Mouse (Mus musculus) small intestine, adult 2 months (tissue): ENCODE measurements around the gene Gins1. TPM values are rescaled to one million over a fixed set of nuclear protein-coding genes. Genes with fewer than 3 reads are reported as not detected.

Source experiments
- H3K27ac ChIP-seq: fragments of 200-500 bp; 2 replicates; pipeline ENCODE4 v1.5.1; 2012; ENCODE audit warnings: low read depth, low read length, control low read depth, inconsistent platforms; ENCODE audit not compliant: insufficient read depth
- H3K27me3 ChIP-seq: fragments of 200-500 bp; 2 replicates; pipeline ENCODE4 v1.6.1; 2012; ENCODE audit warnings: mild to moderate bottlenecking, moderate library complexity, low read length, inconsistent platforms; ENCODE audit not compliant: control insufficient read depth, insufficient read depth
- H3K36me3 ChIP-seq: fragments of 200-500 bp; 2 replicates; pipeline ENCODE4 v1.6.1; 2012; ENCODE audit warnings: mild to moderate bottlenecking, low read length, control low read depth, inconsistent platforms; ENCODE audit not compliant: control insufficient read depth, insufficient read depth
- H3K4me1 ChIP-seq: fragments of 200-500 bp; 2 replicates; pipeline ENCODE4 v1.6.1; 2012; ENCODE audit warnings: low read length, inconsistent platforms, mixed read lengths; ENCODE audit not compliant: control insufficient read depth, insufficient read depth, insufficient read length
- H3K4me3 ChIP-seq: fragments of 200-500 bp; 2 replicates; pipeline ENCODE4 v1.5.1; 2012; ENCODE audit warnings: low read depth, mild to moderate bottlenecking, control low read depth, inconsistent platforms, low read length, moderate library complexity
- CTCF ChIP-seq: fragments of 200-500 bp; IDR thresholded peaks from 2 replicates; pipeline ENCODE4 v1.5.1; 2012; ENCODE audit warnings: low read depth, mild to moderate bottlenecking, control low read depth, inconsistent platforms, low read length, moderate library complexity, mixed read lengths; ENCODE audit not compliant: insufficient replicate concordance, insufficient read length; ENCODE audit errors: extremely low read depth
- POLR2A ChIP-seq: fragments of 200-500 bp; IDR thresholded peaks from 2 replicates; pipeline ENCODE4 v1.6.1; 2012; ENCODE audit warnings: low read depth, mild to moderate bottlenecking, control low read depth, inconsistent platforms, low read length, moderate library complexity
- WGBS: fragments of 180-500 bp; shearing (Covaris S2); methylation state at CpG from one replicate; pipeline ENCODE4 v1.1.7; 2018; 5-methylcytosine and 5-hydroxymethylcytosine counted together
- polyA plus RNA-seq: library from polyadenylated mRNA; depleted of rRNA; stranded (reverse); fragments of >200 nt; gene quantifications from 2 replicates; pipeline ENCODE4 v1.2.3, GENCODE M21; 2012

The Gins1 gene
- polyA plus RNA-seq, 1 experiment = 1.0 TPM

DNA sequence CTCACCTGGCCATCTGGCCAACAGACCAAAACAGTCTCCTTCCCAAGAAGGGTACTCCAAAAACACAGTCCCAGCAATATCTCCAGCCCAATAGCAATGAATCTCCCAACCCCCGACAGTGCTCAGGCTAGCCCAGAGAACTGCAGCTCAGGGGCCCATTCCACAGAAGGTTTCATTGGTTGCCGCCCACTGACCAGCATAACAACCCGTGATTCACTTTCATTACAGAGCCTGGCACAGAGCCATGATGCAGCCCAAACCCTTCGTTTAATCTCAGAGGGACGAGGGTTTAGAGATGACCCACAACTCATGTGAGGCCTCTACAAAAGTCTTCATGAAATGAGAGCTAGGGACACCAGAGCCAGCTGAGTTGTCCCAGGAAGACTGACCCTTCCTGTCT is 43.6 kb downstream of the Gins1 start:
- WGBS = 68% methylated on average over 5 of the region's 5 CpGs

DNA sequence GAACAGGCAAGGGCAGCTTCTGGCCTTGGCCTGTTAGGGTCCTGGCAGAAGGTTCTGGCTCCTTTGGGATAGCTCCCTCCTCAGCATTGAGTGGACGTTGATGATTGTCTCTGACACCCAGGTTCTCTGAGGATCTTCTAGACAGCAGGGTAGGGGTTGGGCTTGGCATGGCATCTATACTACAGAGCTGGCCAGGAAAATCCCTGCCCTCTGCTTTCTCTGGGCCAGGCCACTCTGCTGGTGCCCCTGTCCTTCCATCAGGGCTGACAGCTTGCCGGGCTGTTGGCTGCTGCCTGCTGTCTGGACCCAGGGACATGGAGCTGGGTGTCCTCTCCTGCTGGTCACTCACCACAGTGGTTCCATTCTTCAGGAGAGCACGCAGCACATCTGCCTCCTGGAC is 44.5 kb downstream of the Gins1 start:
- WGBS = 94% methylated on average over 3 of the region's 3 CpGs
- Histone ChIP-seq H3K4me1 (no peaks in the 10 kb centered on the region), H3K27ac (no peak overlapping the region), H3K36me3 (no peaks in the 10 kb centered on the region), H3K4me3 (no peak overlapping the region), H3K27me3 (no peaks in the 10 kb centered on the region)
- TF ChIP-seq CTCF (no peak), POLR2A (no peak)

More for the DNA sequence above, 43.6 kb downstream of the Gins1 start:
- Histone ChIP-seq H3K4me3 (no peak overlapping the region), H3K27ac (no peak overlapping the region), H3K27me3 (no peaks in the 10 kb centered on the region), H3K36me3 (no peaks in the 10 kb centered on the region), H3K4me1 (no peaks in the 10 kb centered on the region)
- TF ChIP-seq POLR2A (no peak), CTCF (no peak)

DNA sequence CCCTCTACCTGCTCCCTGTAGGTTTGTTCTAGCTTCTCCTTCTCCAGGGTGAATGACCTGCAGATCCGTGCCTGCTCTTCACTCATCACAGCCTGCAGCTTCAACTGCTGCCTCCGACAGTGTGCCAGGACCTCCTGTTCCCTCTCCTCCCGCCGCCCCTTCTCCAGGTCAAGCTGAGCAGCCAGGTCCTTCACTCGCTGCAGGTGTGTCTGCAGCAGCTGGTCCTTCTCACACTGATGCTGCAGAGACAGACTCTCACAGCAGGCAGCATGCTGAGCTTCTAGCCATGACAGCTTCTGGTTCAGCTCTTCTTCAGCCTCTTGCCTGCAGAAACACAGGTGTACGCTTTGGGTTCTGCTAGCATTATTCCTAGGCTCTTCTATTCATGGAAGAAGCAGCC is 44.9 kb downstream of the Gins1 start:
- Histone ChIP-seq H3K27me3 (no peaks in the 10 kb centered on the region), H3K4me1 (no peaks in the 10 kb centered on the region), H3K36me3 (no peaks in the 10 kb centered on the region), H3K27ac (no peak overlapping the region), H3K4me3 (no peak overlapping the region)
- WGBS = 93% methylated on average over 6 of the region's 6 CpGs
- TF ChIP-seq CTCF (no peak), POLR2A (no peak)

DNA sequence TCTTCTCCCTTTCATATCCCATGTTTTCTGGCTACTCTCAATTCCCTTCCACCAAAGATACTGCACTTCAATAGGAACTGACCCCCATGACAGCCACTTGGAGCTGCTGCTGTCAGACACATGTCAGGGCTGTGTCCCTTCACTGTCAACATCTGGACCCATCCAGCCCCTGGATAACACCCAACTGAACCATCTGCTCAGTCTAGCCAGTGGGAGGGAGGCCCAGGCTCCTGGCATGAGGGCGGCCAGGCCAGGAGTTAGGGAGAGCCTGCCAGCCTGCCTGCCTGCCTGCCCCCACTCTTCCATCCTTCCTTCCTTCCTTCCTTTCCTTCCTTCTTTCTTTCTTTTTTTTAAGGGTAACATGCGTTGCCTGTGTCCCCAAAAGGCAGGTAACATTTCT is 46.0 kb downstream of the Gins1 start:
- Histone ChIP-seq H3K36me3 (no peaks in the 10 kb centered on the region), H3K4me1 (no peaks in the 10 kb centered on the region), H3K27me3 (no peaks in the 10 kb centered on the region), H3K4me3 (no peak overlapping the region), H3K27ac (no peak overlapping the region)
- TF ChIP-seq CTCF (no peak), POLR2A (no peak)
- WGBS = 87% methylated on average over 2 of the region's 2 CpGs

DNA sequence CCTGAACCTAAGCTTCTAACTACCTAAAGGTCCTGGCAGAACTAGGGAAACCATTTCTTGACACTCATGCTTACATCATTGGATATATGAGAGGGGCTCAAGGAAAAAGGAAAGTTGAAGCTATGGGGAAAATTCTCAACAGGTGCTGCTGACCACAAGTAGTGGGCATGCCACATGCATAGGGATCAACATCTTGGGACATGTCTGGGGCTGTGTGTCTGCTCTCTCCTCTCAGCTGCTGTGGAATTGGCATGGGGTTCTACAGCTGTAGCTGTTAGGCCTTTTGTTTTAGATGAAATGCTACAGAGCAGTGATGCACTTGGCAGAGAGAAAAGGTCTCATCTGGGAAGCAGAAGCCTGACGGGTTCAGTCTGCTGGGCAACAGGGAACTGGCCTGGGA is 50.7 kb downstream of the Gins1 start:
- Histone ChIP-seq H3K27ac (no peak overlapping the region), H3K27me3 (no peaks in the 10 kb centered on the region), H3K4me1 (no peaks in the 10 kb centered on the region), H3K4me3 (no peak overlapping the region), H3K36me3 (no peaks in the 10 kb centered on the region)
- WGBS = 56% methylated on average over 1 of the region's 1 CpGs
- TF ChIP-seq POLR2A (no peak), CTCF (no peak)

DNA sequence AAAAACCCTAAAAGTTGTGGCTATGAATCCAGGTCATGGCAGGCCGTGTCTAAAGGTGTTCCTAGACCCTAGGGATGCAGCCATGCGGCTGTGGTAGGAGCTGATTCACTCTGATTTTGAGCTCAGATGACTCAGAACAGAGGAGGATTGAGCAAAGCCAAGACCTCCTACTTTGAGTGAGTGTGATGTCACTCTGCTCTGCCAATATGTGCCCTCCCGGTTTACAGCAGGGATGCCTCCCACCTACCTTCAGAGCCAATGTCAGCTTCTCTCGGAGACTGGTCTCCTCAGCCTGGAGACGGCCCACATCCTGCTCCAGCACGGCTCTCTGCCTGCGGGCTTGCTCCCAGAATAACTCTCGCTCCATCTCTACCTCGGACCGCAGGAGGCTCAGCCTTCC is 54.3 kb downstream of the Gins1 start:
- Histone ChIP-seq H3K36me3 (no peaks in the 10 kb centered on the region), H3K27ac (no peak overlapping the region), H3K4me1 (no peaks in the 10 kb centered on the region), H3K27me3 (no peaks in the 10 kb centered on the region), H3K4me3 (no peak overlapping the region)
- TF ChIP-seq CTCF = no peak
- 86% methylated on average over 10 of the region's 10 CpGs for WGBS

DNA sequence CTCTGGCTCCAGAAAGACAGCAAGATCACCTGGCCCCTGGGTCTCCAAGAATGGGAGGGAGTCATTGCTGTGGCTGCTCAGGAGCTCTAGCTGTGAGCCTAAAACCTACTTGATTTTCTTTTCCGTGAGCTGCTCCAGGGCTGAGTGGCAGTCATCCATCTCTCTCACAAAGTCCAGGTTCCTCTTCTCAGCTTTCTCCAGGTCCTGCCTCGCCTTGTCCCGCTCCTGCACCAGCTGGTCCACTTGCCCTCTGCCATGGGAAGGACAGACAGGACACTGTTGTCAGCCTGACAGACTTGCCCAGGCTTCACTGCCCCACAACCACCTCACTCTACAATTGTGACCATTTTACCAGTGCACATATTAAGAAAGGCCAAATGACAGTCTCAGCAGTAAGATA is 58.0 kb downstream of the Gins1 start:
- no peak for TF ChIP-seq CTCF
- TF ChIP-seq POLR2A = no peak
- H3K4me1 ChIP-seq = no peaks in the 10 kb centered on the region
- H3K27ac ChIP-seq = no peak overlapping the region
- no peaks in the 10 kb centered on the region for H3K27me3 ChIP-seq
- WGBS = 87% methylated on average over 3 of the region's 3 CpGs
- H3K36me3 ChIP-seq = no peaks in the 10 kb centered on the region
- no peak overlapping the region for H3K4me3 ChIP-seq

DNA sequence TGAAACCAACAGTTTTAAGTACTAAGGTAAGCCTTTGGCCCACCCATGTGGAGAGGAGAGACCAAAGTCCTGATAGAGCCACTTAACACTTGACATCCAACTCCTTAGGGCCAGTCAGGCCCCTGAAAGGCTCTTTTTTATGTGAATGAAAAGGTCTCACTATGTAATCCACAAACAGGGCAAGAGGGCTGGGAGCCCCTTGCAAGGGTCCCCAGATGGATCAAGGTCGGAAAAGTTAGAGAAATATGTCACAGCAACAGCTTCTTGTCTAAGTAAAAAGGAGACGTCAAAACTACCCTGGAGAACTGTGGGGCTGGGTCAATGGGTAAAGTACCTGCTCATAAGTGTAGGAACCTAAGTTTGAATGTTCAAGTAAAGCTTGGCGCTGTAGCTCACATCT is 59.4 kb downstream of the Gins1 start:
- no peaks in the 10 kb centered on the region for H3K27me3 ChIP-seq
- no peaks in the 10 kb centered on the region for H3K36me3 ChIP-seq
- no peaks in the 10 kb centered on the region for H3K4me1 ChIP-seq
- no peak overlapping the region for H3K4me3 ChIP-seq
- TF ChIP-seq CTCF = no peak
- TF ChIP-seq POLR2A = no peak
- 88% methylated on average over 3 of the region's 3 CpGs for WGBS
- H3K27ac ChIP-seq = no peak overlapping the region
